In the genomic region with DNA sequence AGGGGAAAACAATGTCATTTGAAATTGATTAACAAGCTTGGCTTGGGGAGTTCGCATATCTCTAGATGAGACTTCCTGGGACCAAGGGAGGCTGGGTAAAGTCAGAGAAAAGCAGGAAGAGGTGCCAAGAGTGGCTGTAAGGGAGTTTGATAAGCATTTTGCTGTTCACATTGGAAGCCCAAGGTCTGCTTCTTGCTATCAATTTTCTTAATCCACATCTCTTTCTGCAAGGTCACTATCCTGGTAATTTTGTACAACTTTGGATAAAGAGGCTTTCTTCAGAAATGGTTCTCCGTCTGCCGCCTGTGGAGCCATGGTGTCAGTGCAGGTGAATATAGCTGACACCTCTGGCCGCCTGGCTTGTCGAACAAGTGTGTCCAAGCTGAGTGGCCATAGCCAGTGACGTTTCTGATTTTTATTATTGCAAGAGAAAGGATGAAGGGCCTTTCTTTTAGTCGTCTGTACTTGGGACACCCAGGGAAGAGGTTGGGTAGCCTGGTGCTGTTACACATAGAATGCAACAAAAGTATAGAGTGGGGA, we compare ENCODE assay signal across 8 mouse cellular contexts. TPM values are rescaled to one million over a fixed set of nuclear protein-coding genes. Genes with fewer than 3 reads are reported as not detected.
DNase-seq lines count a peak whose midpoint lies in the region; ATAC-seq and TF ChIP-seq lines count a peak whose summit lies in the region.

No protein-coding gene starts in this region.

- peak; percentile 59 for DNase-seq in urinary bladder, postnatal 14 days (ENCODE audit: low spot score)
- DNase-seq in urinary bladder, adult 2 months (ENCODE audit: low spot score): no peak
- peak; percentile 62 for DNase-seq in heart, postnatal 0 days (ENCODE audit: low spot score)
- peak; percentile 49 for DNase-seq in limb, embryonic 14.5 days (ENCODE audit: low spot score)
- no peak for DNase-seq in frontal cortex, postnatal 10 days (ENCODE audit: low spot score in 2 of 2)

- H3K4me1 ChIP-seq in cortical plate, adult 2 months (ENCODE audit: control insufficient read depth, insufficient read depth, low read length): peaks cover 7% of the 10 kb centered on the region
- peaks cover 33% of the 10 kb centered on the region for H3K4me1 ChIP-seq in heart, postnatal 0 days (ENCODE audit: control insufficient read depth, insufficient read depth)
- H3K4me1 ChIP-seq in limb, embryonic 14.5 days (ENCODE audit: control insufficient read depth, insufficient read depth, low read length): peaks cover 9% of the 10 kb centered on the region
- H3K4me1 ChIP-seq in midbrain, embryonic 12.5 days: peaks cover 17% of the 10 kb centered on the region
- H3K4me1 ChIP-seq in testis, adult 2 months (ENCODE audit: control insufficient read depth, insufficient read depth, low read length): peaks cover 11% of the 10 kb centered on the region

- 3% methylated on average over 7 of the region's 7 CpGs for WGBS in heart, postnatal 0 days
- WGBS in limb, embryonic 14.5 days: 5% methylated on average over 7 of the region's 7 CpGs
- 9% methylated on average over 7 of the region's 7 CpGs for WGBS in midbrain, embryonic 12.5 days

- TF ChIP-seq CTCF in cortical plate, adult 2 months (IDR thresholded peaks at IDR 0.05; ENCODE audit: extremely low read depth, insufficient read depth, low read length): peak; percentile 26
- TF ChIP-seq CTCF in heart, postnatal 0 days (IDR thresholded peaks at IDR 0.05; ENCODE audit: low read depth): peak; percentile 38
- no peak; the same call in 1 of the 2 replicates for TF ChIP-seq CTCF in testis, adult 2 months (IDR thresholded peaks at IDR 0.05; ENCODE audit: control insufficient read depth, insufficient read depth, insufficient replicate concordance, low read depth, low read length)

- peaks cover 8% of the 10 kb centered on the region for H3K36me3 ChIP-seq in heart, postnatal 0 days (replicated peaks; ENCODE audit: control insufficient read depth, insufficient read depth, low read length)
- H3K36me3 ChIP-seq in limb, embryonic 14.5 days (ENCODE audit: control insufficient read depth, insufficient read depth, low read length): peaks cover 11% of the 10 kb centered on the region
- peaks cover 7% of the 10 kb centered on the region for H3K36me3 ChIP-seq in midbrain, embryonic 12.5 days
- no peaks in the 10 kb centered on the region; the same call in 1 of the 2 replicates for H3K36me3 ChIP-seq in testis, adult 2 months (ENCODE audit: control insufficient read depth, insufficient read depth, low read length)

- H3K27me3 ChIP-seq in heart, postnatal 0 days (ENCODE audit: control insufficient read depth, insufficient read depth, low read length): no peaks in the 10 kb centered on the region
- H3K27me3 ChIP-seq in limb, embryonic 14.5 days (ENCODE audit: control insufficient read depth, insufficient read depth, low read length): no peaks in the 10 kb centered on the region
- no peaks in the 10 kb centered on the region for H3K27me3 ChIP-seq in midbrain, embryonic 12.5 days
- H3K27me3 ChIP-seq in testis, adult 2 months (ENCODE audit: control insufficient read depth, insufficient read depth, low read length): no peaks in the 10 kb centered on the region

- no peaks in the 10 kb centered on the region for H3K9me3 ChIP-seq in heart, postnatal 0 days (replicated peaks; ENCODE audit: control insufficient read depth, low read length)
- H3K9me3 ChIP-seq in limb, embryonic 14.5 days (ENCODE audit: control insufficient read depth, low read length): no peaks in the 10 kb centered on the region
- H3K9me3 ChIP-seq in midbrain, embryonic 12.5 days: no peaks in the 10 kb centered on the region

- peak; percentile 66 for ATAC-seq in heart, postnatal 0 days (ENCODE audit: insufficient read depth, low read depth)
- peak; percentile 78 for ATAC-seq in limb, embryonic 14.5 days (ENCODE audit: low FRiP score, low read depth)
- ATAC-seq in midbrain, embryonic 12.5 days (ENCODE audit: low FRiP score, low read depth): peak; percentile 67

- H3K27ac ChIP-seq in cortical plate, adult 2 months (ENCODE audit: insufficient read depth, low read length): peak overlapping the region; percentile 91
- peak overlapping the region; percentile 92 for H3K27ac ChIP-seq in heart, postnatal 0 days (ENCODE audit: low read depth)
- peak overlapping the region; percentile 88 for H3K27ac ChIP-seq in limb, embryonic 14.5 days (replicated peaks; ENCODE audit: low read depth, low read length)
- peak overlapping the region; percentile 89 for H3K27ac ChIP-seq in midbrain, embryonic 12.5 days (replicated peaks)
- H3K27ac ChIP-seq in testis, adult 2 months (ENCODE audit: control insufficient read depth, insufficient read depth, low read depth, low read length): peak overlapping the region; percentile 86

- 0 out of 2 replicates have a peak, but pooled peaks have one; percentile 26 for TF ChIP-seq EP300 in heart, postnatal 0 days (IDR thresholded peaks at IDR 0.05; ENCODE audit: low read depth)

- peak overlapping the region; percentile 89 for H3K9ac ChIP-seq in heart, postnatal 0 days (replicated peaks; ENCODE audit: low read depth, low read length)
- H3K9ac ChIP-seq in limb, embryonic 14.5 days (ENCODE audit: low read depth, low read length, severe bottlenecking): peak overlapping the region; percentile 84
- peak overlapping the region; percentile 92 for H3K9ac ChIP-seq in midbrain, embryonic 12.5 days (replicated peaks)

- H3K4me2 ChIP-seq in heart, postnatal 0 days (ENCODE audit: low read depth, low read length): peak overlapping the region; percentile 75
- H3K4me2 ChIP-seq in limb, embryonic 14.5 days (replicated peaks; ENCODE audit: low read depth, low read length, severe bottlenecking): peak overlapping the region; percentile 52
- H3K4me2 ChIP-seq in midbrain, embryonic 12.5 days (replicated peaks): peak overlapping the region; percentile 83

- peak overlapping the region; percentile 93 for H3K4me3 ChIP-seq in cortical plate, adult 2 months (ENCODE audit: insufficient read depth, low read length)
- peak overlapping the region; percentile 67 for H3K4me3 ChIP-seq in heart, postnatal 0 days (ENCODE audit: low read depth, low read length)
- peak overlapping the region; percentile 72 for H3K4me3 ChIP-seq in limb, embryonic 14.5 days (replicated peaks; ENCODE audit: low read length)
- peak overlapping the region; percentile 91 for H3K4me3 ChIP-seq in midbrain, embryonic 12.5 days
- peak overlapping the region; percentile 99 for H3K4me3 ChIP-seq in testis, adult 2 months (ENCODE audit: control insufficient read depth, low read depth, low read length)

- no peak for TF ChIP-seq POLR2A in cortical plate, adult 2 months (IDR thresholded peaks at IDR 0.05; ENCODE audit: extremely low read depth, insufficient read depth, low read length)
- no peak for TF ChIP-seq POLR2A in limb, embryonic 14.5 days (IDR thresholded peaks at IDR 0.05; ENCODE audit: borderline replicate concordance, extremely low read depth, insufficient read depth, insufficient read length)
- TF ChIP-seq POLR2A in testis, adult 2 months (IDR thresholded peaks at IDR 0.05; ENCODE audit: control insufficient read depth, low read depth, low read length): no peak

RNA-seq across cellular contexts. Expression of a gene that starts 0.5 kb away (rescaled TPM):
- 35.5 and 45.1 TPM in 2 replicates for polyA plus RNA-seq in urinary bladder, adult 2 months (2012; rRNA removed)
- polyA plus RNA-seq in cortical plate, adult 2 months (2012; rRNA removed): 64.7 and 65.3 TPM in 2 replicates
- total RNA-seq in heart, postnatal 0 days (2014; rRNA removed; ENCODE audit: low replicate concordance): 55.8 and 83.9 TPM in 2 replicates
- 35.2 and 37.4 TPM in 2 replicates for polyA plus RNA-seq in heart, postnatal 0 days (2015; fragmentation: Nextera tagmentation; extraction: Ambion mirVana)
- polyA plus RNA-seq in limb, embryonic 14.5 days (2012; rRNA removed): 79.0 and 81.0 TPM in 2 replicates
- polyA plus RNA-seq in limb, embryonic 14.5 days (2014; fragmentation: Nextera tagmentation; extraction: Ambion mirVana): 33.2 and 34.8 TPM in 2 replicates
- 57.9 and 59.1 TPM in 2 replicates for polyA plus RNA-seq in midbrain, embryonic 12.5 days (2016; fragmentation: Nextera tagmentation; extraction: Ambion mirVana)
- 31.7 and 33.7 TPM in 2 replicates for polyA plus RNA-seq in testis, adult 2 months (2012; rRNA removed)

RNA-seq across cellular contexts. Expression of a gene that starts 5.2 kb away (rescaled TPM):
- 0.03 and 0.08 TPM in 2 replicates for polyA plus RNA-seq in urinary bladder, adult 2 months (2012; rRNA removed)
- 0.86 and 1.4 TPM in 2 replicates for polyA plus RNA-seq in cortical plate, adult 2 months (2012; rRNA removed)
- not detected in 2 replicates for total RNA-seq in heart, postnatal 0 days (2014; rRNA removed; ENCODE audit: low replicate concordance)
- polyA plus RNA-seq in heart, postnatal 0 days (2015; fragmentation: Nextera tagmentation; extraction: Ambion mirVana): 0.71 and 0.78 TPM in 2 replicates
- polyA plus RNA-seq in limb, embryonic 14.5 days (2012; rRNA removed): 0.83 and 1.7 TPM in 2 replicates
- 0.74 and 2.6 TPM in 2 replicates for polyA plus RNA-seq in limb, embryonic 14.5 days (2014; fragmentation: Nextera tagmentation; extraction: Ambion mirVana)
- polyA plus RNA-seq in midbrain, embryonic 12.5 days (2016; fragmentation: Nextera tagmentation; extraction: Ambion mirVana): 2.6 and 3.0 TPM in 2 replicates
- polyA plus RNA-seq in testis, adult 2 months (2012; rRNA removed): 5.0 and 6.6 TPM in 2 replicates

RNA-seq across cellular contexts. Expression of a gene that starts 56.5 kb away (rescaled TPM):
- 1.4 and 3.7 TPM in 2 replicates for polyA plus RNA-seq in urinary bladder, adult 2 months (2012; rRNA removed)
- not detected in 2 replicates for polyA plus RNA-seq in cortical plate, adult 2 months (2012; rRNA removed)
- total RNA-seq in heart, postnatal 0 days (2014; rRNA removed; ENCODE audit: low replicate concordance): 1,536 and 2,717 TPM in 2 replicates
- polyA plus RNA-seq in heart, postnatal 0 days (2015; fragmentation: Nextera tagmentation; extraction: Ambion mirVana): 5,015 and 6,387 TPM in 2 replicates
- polyA plus RNA-seq in limb, embryonic 14.5 days (2012; rRNA removed): 0.19 and 0.36 TPM in 2 replicates
- 0.92 and 1.00 TPM in 2 replicates for polyA plus RNA-seq in limb, embryonic 14.5 days (2014; fragmentation: Nextera tagmentation; extraction: Ambion mirVana)
- 1.2 and 1.4 TPM in 2 replicates for polyA plus RNA-seq in midbrain, embryonic 12.5 days (2016; fragmentation: Nextera tagmentation; extraction: Ambion mirVana)
- polyA plus RNA-seq in testis, adult 2 months (2012; rRNA removed): 0.43 TPM in 1 of 2 replicates, not detected in the other

Comparison
In these comparisons a context has a peak if more than half of its experiments do, and no peak if none do; other contexts are left out.
1. DNase-seq: peak in urinary bladder, postnatal 14 days (single experiment), heart, postnatal 0 days (single experiment) and limb, embryonic 14.5 days (single experiment); none in urinary bladder, adult 2 months (single experiment) and frontal cortex, postnatal 10 days (0 of 2).
2. RNA of a gene that starts 56.5 kb away (polyA plus RNA-seq): 5,015 to 6,387 TPM in heart, postnatal 0 days; 1.4 to 3.7 TPM in urinary bladder, adult 2 months, 1.2 to 1.4 TPM in midbrain, embryonic 12.5 days, 0.19 to 1.00 TPM in limb, embryonic 14.5 days, 0.43 TPM in testis, adult 2 months and not detected in cortical plate, adult 2 months; every median in the first group is over 1,000 times any median in the second.
3. Peak in every context shown above with its lines, with median percentiles within 50 percentile points of each other: H3K27ac ChIP-seq, H3K4me3 ChIP-seq, ATAC-seq, H3K4me2 ChIP-seq and H3K9ac ChIP-seq.